Mouse (Mus musculus): Measurements from ENCODE around the gene Panx1.

DNA sequence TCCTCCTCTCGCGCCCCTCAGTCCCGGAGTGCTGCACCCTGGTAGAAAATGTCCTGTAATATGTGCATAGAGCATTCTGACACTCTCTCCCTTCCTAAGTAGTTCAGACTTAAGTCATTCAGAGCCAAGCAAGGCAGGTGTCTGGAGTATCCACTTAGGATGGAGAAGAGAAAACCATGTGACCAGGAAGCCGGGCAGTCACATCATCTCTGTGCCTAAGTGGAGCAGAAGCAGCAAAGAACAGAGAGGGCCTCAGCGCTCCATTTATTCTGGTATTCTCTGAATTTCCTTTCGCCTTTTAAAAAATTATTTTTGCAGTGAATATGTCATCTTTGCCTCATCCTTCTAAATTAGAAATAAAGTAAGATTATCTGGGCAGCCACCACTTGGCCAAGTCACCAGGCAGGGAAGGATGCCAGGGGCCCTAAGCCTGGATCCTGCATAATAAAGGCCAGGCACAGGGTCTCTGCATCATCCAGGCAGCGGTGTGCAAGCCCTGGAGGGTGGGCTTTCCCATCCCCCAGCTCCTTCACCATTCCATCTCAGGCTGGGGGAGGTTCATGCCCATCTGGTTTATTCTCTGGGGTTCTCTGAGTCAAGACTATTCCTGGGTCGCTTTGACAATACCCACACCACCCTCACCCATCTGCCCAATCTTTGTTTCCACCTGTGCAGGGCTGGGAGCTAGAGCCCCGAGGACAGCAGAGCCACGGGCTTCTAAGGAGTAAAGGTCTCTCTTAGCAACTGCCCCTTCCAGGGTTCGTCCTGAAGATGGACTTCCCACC is 47.8 kb downstream of the Panx1 start:
- no peak for TF ChIP-seq CHD2 (IDR thresholded peaks at IDR 0.05; ENCODE audit: low read depth, low read length)
- no peak for TF ChIP-seq ZNF384 (IDR thresholded peaks at IDR 0.05; ENCODE audit: low read depth, low read length)
- no peak for TF ChIP-seq MAFK (IDR thresholded peaks at IDR 0.05; ENCODE audit: insufficient read depth, low read depth, low read length)
- no peak for TF ChIP-seq HCFC1 (IDR thresholded peaks at IDR 0.05; ENCODE audit: borderline replicate concordance, insufficient read depth, low read length)
- TF ChIP-seq ZC3H11A (IDR thresholded peaks at IDR 0.05; ENCODE audit: borderline replicate concordance, low read depth, low read length), result no peak

All from ES-E14 (cell line).